Mouse (Mus musculus) naive thymus-derived CD4-positive, alpha-beta T cell, adult 2 months (primary cell): ENCODE data around the gene Vmn1r19.
"Not testable (repeated sequence)": the region's sequence is repeated elsewhere in the genome, so short reads cannot be mapped to it uniquely, and the experiment has no call there.

Experiments
- DNase-seq: peaks from one replicate; pipeline ENCODE4 v3.0.0-alpha.2; 2011; ENCODE audit warnings: low read depth

The Vmn1r19 gene

DNA sequence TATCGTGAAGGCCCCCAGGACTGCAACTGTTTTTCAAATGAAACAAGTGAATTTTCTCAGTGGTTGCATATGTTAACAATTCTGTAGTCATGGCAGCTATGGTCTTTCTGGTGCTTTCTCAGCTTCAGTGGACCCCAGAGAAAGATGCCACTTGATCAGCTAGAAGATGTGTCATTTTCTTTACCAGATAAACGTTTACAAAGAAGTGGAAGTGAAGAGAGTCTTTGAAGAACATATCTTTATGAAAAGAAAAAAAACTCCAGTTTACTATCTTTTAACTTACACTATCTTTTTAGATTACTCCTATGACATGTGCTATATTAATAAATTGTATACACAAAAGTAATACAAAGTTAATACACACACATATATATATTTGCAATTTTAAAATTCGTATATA, at the start of gene Vmn1r19:
Gene Vmn1r19, plus strand, starts transcription at position 301 of the 400 bp plus-strand sequence.
- DNase-seq = not testable (repeated sequence)

DNA sequence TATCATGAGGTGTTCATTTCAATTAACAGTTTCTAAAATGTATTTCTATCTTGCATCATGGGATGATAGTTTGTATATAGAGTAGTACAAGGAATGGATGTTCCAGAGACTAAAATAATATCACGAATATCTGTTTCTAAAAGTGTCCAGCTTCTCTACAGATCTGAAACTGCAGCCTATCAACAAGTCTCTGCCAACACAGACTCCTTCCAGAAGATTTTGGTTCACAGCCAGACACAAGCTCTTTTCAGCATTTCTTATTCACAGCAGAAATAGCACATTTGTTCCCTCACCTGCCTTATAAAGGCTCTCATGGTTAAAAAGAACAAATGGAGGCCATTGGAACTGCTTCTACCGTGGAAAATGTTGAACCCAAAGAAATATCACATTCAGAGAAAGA, 46.7 kb upstream of the Vmn1r19 start:
- DNase-seq = no peak

- DNase-seq = no peak
These were observed 40.0 kb upstream of the Vmn1r19 start, which contains the start of gene Vmn1r17 for GRCm38 (mm10) chr6:57363627-57364026. Vmn1r17 (minus strand) TSS chr6:57363727.

GRCm38 (mm10) chr6:57365866-57366265, 37.7 kb upstream of the Vmn1r19 start:
- DNase-seq = not testable (repeated sequence)

DNA sequence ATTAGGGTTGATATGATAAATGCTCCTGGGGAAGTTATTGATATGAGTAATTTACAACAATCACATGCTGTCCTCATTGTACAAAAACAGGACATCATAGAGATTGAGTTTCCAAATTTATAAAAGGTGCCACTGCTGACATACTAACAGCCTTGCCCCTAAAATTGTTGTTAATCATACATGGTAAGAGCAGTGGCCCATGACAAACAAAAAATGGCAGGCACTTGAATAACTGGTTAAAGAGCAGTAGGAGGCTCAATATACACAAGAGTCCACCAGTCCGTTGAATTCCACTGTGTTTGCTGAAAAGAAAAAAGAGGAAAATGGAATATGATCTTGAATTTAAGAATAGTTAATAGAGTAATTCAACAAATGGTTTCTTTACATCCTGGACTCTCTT, 36.1 kb upstream of the Vmn1r19 start:
- no peak for DNase-seq

- DNase-seq = no peak
These were observed 7.9 kb upstream of the Vmn1r19 start, which contains the start of gene Vmn1r18 for GRCm38 (mm10) chr6:57395683-57396082. Vmn1r18 (minus strand) TSS chr6:57395783.

DNA sequence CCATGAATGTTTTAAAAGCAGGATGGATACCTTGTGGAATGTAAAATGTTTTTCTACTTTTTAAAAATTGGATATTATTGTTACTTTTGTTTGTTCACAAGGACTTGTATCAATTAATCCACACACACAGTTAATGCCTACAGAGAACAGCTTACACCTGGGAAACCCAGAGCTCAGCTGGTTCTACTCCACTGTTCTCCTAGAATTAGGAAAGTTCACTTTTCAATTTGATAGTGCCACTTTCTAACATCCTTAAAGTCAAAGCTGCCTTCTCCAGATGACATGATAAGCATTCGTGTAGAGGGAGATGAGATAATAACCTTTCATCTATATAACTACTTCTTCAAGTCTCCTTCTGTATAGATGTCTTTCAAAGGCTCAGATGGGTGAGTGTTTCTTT, 25.1 kb downstream of the Vmn1r19 start, which contains the start of gene Vmn1r20:
Gene Vmn1r20, plus strand, starts transcription at position 301 of the 400 bp plus-strand sequence.
- no peak for DNase-seq

DNA sequence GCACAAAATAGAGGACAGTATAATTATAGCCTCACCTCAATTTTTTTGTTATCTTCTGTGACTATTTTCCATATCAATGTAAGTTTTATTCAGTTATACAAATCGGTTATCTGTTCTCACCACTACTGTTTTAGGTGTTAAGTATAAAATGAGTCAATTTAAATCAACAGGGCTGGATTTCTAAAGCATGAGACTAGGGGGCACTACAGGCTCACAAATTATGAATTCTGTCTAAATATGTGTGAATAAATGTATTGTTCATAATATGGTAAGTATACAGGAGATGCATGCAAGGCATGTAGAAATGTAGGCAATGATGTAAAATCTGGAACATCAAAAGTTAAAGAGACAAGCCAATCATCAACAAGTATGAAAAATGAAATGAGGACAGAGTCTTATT, 27.6 kb downstream of the Vmn1r19 start:
- DNase-seq = peak; percentile 17
